ENCODE assay signal across 8 mouse cellular contexts in the genomic region with DNA sequence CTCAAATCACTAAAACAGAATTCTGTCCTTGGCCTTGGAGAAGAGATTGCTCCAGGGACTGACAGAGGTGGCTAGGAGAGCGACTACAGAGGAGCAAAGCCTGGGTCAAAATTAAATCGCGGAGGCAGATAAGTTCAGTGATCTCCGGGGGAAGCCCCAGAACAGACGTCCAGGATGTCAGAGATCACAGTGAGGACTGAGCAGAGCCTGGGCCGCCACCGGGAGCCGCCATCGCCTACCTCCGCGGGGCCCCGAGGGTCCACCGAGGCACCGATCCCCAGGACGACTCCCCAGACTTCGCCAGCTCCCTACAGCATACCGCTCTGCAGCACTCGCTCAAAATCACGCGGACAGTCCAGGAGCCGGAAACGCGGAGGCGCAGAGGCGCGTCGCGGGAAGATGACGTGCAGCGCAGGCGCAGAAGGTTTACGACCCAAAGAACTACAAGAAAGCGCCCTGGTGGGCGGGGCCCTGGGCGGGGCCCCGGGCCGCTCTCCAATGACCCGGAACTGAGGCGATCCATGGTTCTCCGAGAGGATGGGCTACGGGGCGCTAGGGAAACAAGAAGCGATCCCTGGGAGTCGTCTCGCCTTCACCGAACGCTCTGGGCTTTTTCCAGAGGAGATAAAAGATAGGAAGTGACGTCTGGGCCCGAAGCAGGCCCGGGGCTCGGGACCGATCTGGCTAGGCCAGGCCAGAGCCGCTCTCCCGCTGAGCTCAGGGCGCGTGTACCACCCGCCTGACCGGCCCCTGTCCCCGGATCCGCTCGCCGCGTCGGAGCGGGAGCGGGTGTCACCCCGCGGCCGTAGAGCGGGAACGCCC. TPM values are rescaled to one million over a fixed set of nuclear protein-coding genes. Genes with fewer than 3 reads are reported as not detected.
A peak's percentile ranks its signal among the peaks of the same experiment; 100 is the strongest.
DNase-seq lines count a peak whose midpoint lies in the region; ATAC-seq and TF ChIP-seq lines count a peak whose summit lies in the region.

A gene (minus strand): TSS at position 406 of the 822 bp plus-strand sequence.
A gene (plus strand): TSS at position 439 of the 822 bp plus-strand sequence.

- TF ChIP-seq POLR2A in cortical plate, adult 2 months (IDR thresholded peaks at IDR 0.05; ENCODE audit: extremely low read depth, insufficient read depth, low read length), result peak; percentile 71

- H3K9me3 ChIP-seq in megakaryocyte, embryonic 14.5 days, result no peaks in the 10 kb centered on the region

- peaks cover 44% of the 10 kb centered on the region for H3K36me3 ChIP-seq in megakaryocyte, embryonic 14.5 days (replicated peaks; ENCODE audit: low read length)

- no peaks in the 10 kb centered on the region for H3K27me3 ChIP-seq in megakaryocyte, embryonic 14.5 days (replicated peaks)

- H3K4me3 ChIP-seq in cortical plate, adult 2 months (ENCODE audit: insufficient read depth, low read length), result peak within 1 kb of the TSS; percentile 80
- H3K4me3 ChIP-seq in megakaryocyte, embryonic 14.5 days (replicated peaks), result peak within 1 kb of the TSS; percentile 95

- peak; percentile 94 for ATAC-seq in activated CD4-positive, CD25-positive, alpha-beta regulatory T cell, adult 4 months

- TF ChIP-seq CTCF in cortical plate, adult 2 months (IDR thresholded peaks at IDR 0.05; ENCODE audit: extremely low read depth, insufficient read depth, low read length), result no peak

- peak; percentile 95 to 98 for DNase-seq in gastrocnemius, adult 8-10 months (ENCODE audit: low spot score in 2 of 2)
- peak; percentile 99 for DNase-seq in hindlimb bud, embryonic 11.5 days (ENCODE audit: extremely low spot score, low read depth, low spot score)
- DNase-seq in left cerebral cortex, adult 8-10 months (ENCODE audit: low spot score in 2 of 2), result peak; percentile 98 to 99
- DNase-seq in right cerebral cortex, postnatal 10 days (ENCODE audit: low spot score in 2 of 2), result peak; percentile 99
- DNase-seq in urinary bladder, postnatal 25 days (ENCODE audit: low spot score), result peak; percentile 98

- H3K27ac ChIP-seq in cortical plate, adult 2 months (ENCODE audit: insufficient read depth, low read length), result peak within 1 kb of the TSS; percentile 88

- H3K4me1 ChIP-seq in cortical plate, adult 2 months (ENCODE audit: control insufficient read depth, insufficient read depth, low read length), result peaks cover 4% of the 10 kb centered on the region; the same call in 1 of the 2 replicates
- peaks cover 27% of the 10 kb centered on the region for H3K4me1 ChIP-seq in megakaryocyte, embryonic 14.5 days

RNA-seq across cellular contexts. Expression of the first gene that starts in this region (rescaled TPM):
- 10 to 100 TPM; 23.8 to 26.9 TPM for polyA plus RNA-seq in activated CD4-positive, CD25-positive, alpha-beta regulatory T cell, adult 4 months (2017; shearing (Covaris generic))
- 20.1 and 22.6 TPM in 2 replicates for polyA plus RNA-seq in cortical plate, adult 2 months (2012; rRNA removed)
- total RNA-seq in gastrocnemius, adult 8-10 months (2022), result 1 to 10 TPM; 3.0 to 4.7 (median 3.8) TPM
- total RNA-seq in left cerebral cortex, adult 8-10 months (2022), result 10 to 100 TPM; 22.1 to 25.2 (median 24.3) TPM
- polyA plus RNA-seq in megakaryocyte, embryonic 14.5 days (2012; ENCODE audit: insufficient read depth, low replicate concordance), result 2.7 TPM in 1 of 2 replicates, not detected in the other

RNA-seq across cellular contexts. Expression of the second gene that starts in this region (rescaled TPM):
- 10 to 100 TPM; 23.1 to 24.9 TPM for polyA plus RNA-seq in activated CD4-positive, CD25-positive, alpha-beta regulatory T cell, adult 4 months (2017; shearing (Covaris generic))
- polyA plus RNA-seq in cortical plate, adult 2 months (2012; rRNA removed), result 50.5 and 51.9 TPM in 2 replicates
- 10 to 100 TPM; 13.5 to 18.7 (median 16.3) TPM for total RNA-seq in gastrocnemius, adult 8-10 months (2022)
- total RNA-seq in left cerebral cortex, adult 8-10 months (2022), result 10 to 100 TPM; 43.8 to 48.6 (median 47.9) TPM
- polyA plus RNA-seq in megakaryocyte, embryonic 14.5 days (2012; ENCODE audit: insufficient read depth, low replicate concordance), result 9.7 and 43.3 TPM in 2 replicates

Comparison
In these comparisons a context has a peak if more than half of its experiments do, and no peak if none do; other contexts are left out.
1. Peak in every context shown above with its lines: DNase-seq, ATAC-seq, H3K4me3 ChIP-seq and H3K27ac ChIP-seq.
2. RNA of the first gene that starts in this region (total RNA-seq): 22.1 to 25.2 TPM in left cerebral cortex, adult 8-10 months; 3.0 to 4.7 TPM in gastrocnemius, adult 8-10 months; every median in the first group is over 4 times any median in the second.